Mouse (Mus musculus) cerebral cortex, adult 2 months (tissue): ENCODE data around the gene Kcnk16.

ENCODE experiments used
- WGBS: fragments of 180-500 bp; shearing (Covaris S2); methylation state at CpG from one replicate; pipeline ENCODE4 v1.1.7; 2018; 5-methylcytosine and 5-hydroxymethylcytosine counted together

Gene Kcnk16

DNA sequence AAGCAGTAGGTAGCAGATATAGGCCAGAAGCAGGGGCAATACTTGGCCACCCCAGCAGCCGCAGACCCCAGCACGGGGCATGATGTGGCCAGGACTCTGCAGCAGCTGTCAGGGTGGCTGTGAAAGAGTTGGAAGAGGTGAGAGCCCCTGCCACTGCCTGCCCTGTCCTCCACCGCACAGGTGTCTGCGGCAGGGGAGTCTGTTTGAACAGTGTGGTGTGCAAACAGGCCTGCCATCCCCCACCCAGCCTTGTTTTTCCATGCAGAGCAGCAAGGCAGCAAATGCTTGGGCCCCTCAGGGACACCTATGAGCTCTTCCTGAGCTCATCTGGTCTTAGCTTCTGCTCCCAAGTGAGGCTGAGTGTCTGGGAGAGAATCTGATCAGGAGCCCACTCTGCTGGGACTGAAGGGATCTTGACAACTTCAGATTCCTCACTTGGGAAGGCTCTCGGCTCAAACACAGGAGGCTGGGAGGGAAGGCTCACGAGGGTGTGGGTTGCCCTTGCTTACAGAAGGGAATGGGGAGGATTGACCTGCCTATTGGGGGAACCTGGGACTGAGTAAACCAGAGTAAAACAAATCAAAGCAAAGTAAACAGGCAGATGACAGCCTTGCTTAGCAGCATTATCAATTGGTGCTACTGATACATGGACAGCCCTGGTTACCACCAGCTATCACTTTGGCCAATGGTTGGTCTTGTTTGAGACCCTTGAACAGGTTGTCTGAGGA, at the start of gene Kcnk16:
Gene Kcnk16, minus strand, starts transcription at position 118 of the 728 bp plus-strand sequence.
- WGBS = 84% methylated on average over 6 of the region's 6 CpGs

DNA sequence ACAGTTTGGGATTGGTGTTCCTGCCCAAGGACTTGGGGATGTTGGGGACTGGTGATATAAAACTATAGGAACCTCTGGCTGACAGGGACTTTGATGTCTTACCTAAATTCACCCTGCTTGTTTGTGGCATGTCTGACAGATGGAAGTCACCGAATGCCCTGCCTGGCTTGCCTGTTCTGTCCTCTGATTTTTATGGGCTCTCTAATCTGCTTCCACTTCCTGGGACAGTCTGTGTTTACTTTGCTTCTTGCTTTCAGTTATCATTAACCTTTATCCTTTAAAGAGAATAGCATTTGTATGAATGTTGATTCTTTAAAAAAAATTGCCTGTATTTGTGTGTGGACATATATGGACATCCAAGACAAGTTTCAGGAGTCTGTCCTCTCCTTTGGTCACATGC, 46.1 kb upstream of the Kcnk16 start:
- WGBS = 81% methylated on average over 1 of the region's 1 CpGs

DNA sequence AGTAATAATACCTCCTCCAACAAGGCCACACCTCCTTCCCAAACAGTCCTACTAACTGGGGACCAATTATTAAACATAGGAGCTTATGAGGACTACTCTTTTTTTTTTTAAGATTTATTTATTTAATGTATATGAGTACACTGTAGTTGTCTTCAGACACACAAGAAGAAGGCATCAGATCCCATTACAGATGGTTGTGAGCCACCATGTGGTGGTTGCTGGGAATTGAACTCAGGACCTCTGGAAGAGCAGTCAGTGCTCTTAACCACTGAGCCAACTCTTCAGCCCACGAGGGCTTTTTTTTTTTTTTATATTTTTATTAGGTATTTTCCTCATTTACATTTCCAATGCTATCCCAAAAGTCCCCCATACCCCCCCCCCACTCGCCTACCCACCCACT, 36.1 kb upstream of the Kcnk16 start:
- WGBS = 80% methylated on average over 2 of the region's 2 CpGs

DNA sequence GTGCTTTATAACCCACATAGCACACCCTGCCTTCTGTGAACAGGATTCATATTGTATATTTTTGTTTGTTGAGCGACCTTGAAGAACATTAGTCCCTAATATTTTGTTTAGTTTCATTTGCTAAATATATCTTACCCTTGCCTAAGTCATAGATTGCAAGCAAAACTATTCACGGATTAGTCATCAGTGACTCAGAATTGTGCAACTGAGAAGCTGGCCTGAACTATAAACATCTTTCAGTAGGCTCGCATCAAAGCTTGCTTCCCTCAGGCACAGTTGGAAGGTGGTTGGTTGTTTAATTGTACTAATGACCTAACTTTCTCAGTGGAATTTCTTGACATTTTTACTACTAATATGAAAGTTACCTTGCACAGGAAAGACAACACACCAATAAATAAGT, 29.1 kb upstream of the Kcnk16 start:
- WGBS = 53% methylated on average over 3 of the region's 3 CpGs

DNA sequence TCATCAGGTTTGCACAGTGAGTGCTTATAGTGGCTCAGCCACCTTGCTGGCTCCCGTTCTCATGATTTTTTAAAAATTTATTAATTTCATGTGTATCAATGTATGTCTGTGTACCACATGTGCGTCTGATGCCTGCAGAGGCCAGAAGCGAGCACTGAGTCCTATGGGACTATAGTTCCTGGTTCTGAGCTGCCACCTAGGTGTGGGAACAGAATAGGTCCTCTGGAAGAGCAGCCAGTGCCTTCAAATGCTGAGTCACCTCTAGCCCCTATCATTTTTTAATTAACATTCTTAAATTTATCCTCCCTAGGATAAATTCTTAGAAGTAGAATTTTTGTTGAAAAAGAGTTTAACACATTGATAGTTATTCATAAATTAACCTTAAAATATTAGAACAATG, 28.6 kb upstream of the Kcnk16 start:
- 90% methylated on average over 3 of the region's 3 CpGs for WGBS

DNA sequence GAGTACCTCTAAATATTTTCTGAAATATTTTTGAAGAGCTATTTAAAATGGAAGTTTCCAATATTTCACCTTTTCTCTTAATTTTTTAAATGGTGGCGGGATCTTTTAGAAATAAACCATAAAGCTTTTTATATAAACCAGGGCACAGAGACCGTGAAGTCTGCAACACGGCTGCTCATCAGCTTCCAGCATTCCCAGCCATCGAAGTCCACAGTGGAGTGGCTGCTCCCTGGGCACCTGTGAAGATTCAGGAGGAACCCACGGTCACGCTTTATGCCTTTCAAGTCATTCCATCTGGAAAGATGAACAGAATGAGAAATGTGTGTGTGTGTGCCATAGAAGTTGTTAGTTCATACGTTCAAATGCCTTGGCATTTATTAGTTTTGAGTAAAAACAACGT, 25.9 kb upstream of the Kcnk16 start:
- WGBS = 17% methylated on average over 8 of the region's 8 CpGs

DNA sequence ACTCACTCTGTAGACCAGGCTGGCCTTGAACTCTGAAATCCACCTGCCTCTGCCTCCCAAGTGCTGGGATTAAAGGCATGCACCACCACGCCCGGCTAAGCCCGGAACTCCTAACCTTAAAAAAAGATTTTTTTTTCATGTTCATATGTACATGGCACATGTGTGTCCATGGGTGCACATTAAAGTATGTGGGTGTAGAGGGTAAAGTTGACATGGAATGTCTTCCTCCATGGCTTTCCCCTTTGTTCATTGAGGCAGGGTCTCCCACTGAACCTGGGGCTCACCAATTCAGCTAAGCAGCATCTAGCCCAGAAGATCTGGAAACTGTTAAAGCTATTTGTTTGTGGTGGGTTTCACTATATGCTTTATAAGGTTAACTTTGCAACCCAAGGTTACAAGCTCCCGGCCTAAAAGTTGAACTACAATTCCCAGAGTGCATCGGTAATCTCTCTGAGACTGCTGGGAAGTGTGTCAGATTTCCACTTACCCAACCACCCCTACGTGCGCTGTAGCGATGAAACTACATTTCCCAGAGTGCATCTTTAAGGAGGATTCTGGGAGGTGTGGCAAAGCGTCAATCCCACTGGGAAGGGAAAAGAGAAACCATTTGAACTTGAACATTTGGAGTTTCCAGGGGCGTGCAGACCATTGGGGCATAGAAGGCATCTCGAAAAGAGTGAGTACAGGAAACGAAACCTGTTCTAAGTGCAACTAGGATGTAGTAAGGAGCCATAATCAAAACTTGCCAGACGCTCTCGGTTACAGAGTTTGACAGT, 25.3 kb upstream of the Kcnk16 start, which contains the start of gene Nudt13:
Gene Nudt13, plus strand, starts transcription at position 581 of the 776 bp plus-strand sequence.
- WGBS = 22% methylated on average over 14 of the region's 14 CpGs

DNA sequence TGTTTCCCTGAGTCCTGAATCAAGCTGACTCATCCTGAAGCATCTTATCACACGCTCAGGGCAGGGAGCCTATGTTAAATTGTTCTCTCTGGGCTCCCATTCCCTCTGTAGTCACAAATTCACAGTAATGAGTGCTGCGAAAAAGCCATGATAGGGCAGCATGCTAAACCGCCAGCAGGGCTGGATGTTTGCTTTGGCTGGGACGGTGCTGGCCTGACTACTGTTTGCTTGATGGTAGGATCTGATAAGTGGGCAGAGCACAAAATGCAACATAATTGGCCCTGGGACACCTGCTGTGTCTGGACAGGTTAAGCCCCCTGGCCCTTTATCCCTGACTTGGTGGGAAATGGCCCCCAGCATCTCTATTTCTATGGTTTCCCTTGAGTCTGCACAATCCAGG, 22.4 kb upstream of the Kcnk16 start:
- WGBS = 79% methylated on average over 4 of the region's 4 CpGs

DNA sequence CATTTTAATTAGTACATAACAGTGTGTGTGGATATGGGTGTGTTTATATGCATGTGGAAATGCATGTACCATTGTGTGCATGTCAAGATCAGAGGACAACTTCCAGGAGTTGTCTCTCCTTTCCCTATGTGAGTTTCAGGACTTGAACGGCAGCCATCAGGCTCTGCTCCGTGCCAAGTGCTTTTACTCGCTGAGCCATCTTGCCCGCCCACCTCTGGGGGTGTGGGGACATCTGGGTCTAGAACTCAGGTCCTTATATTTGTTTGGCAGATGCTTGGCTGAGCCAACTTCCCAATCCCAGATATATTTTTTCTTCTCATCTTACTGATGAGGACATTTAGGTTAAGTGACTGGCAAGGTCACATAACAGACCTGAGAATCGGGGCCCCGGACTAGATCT, 578 bp downstream of the Kcnk16 start:
- 47% methylated on average over 6 of the region's 6 CpGs for WGBS

DNA sequence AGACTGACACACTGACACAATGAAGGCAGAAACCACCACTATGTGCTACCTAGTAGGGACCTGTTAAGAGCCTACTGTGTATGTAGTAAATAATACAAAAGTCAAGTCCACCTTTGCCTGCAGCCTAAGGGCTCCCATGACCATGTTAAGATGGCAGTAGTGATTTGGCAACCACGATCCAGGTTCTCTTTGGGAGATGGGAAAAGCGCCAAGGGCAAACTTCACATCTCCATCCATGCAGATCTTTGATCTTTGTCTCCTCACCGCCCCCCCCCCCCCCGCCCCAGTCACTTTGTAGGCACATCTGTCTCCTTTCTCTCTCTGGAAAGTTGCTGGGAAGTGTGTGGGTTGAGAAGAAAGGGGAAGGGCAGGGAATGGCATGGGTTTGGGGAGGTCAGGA, 6.7 kb downstream of the Kcnk16 start:
- 66% methylated on average over 4 of the region's 4 CpGs for WGBS

DNA sequence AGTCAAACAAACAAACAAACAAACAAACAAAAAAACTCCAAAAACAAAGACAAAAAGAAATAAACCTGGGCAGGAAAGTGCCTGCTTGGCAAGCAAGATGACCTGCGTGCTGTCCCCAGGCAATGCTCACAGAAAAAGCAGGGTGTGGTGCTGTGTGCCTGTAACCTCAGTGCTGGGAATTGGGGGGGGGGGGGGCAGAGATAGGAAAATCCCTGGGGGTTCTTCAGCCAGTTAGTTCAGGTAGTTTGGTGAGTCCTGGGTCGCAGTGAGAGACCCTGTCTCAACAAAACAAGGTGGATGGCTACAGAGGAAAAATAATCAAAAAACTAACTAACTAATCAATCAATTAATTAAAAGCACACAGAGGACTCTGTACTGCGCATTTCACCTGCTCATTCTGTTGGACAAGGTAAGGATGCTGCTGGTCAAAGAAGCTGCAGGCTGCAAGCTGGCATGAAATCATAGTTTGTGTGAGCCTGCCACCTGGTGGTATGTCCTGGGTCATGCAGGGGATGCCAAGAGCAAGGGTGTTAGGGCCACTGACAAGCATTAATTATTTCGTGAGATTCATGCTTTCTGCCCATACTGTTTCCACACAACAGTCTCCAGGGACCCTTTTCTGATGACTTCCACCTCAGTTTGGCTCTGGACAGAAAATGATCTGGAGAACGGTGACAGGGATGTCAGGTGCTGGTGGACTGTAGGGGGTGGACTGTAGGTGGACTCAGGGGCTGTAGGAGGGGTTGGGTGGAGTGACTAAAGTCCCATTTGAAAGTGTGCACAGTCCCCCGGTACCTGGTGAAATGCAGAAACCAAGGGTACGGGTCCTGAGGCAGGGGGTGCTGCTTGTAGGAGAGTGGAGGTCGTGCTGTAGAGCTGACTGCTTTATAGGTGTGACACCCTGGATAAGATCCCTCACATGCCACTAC, 10.6 kb downstream of the Kcnk16 start:
- 53% methylated on average over 8 of the region's 8 CpGs for WGBS

DNA sequence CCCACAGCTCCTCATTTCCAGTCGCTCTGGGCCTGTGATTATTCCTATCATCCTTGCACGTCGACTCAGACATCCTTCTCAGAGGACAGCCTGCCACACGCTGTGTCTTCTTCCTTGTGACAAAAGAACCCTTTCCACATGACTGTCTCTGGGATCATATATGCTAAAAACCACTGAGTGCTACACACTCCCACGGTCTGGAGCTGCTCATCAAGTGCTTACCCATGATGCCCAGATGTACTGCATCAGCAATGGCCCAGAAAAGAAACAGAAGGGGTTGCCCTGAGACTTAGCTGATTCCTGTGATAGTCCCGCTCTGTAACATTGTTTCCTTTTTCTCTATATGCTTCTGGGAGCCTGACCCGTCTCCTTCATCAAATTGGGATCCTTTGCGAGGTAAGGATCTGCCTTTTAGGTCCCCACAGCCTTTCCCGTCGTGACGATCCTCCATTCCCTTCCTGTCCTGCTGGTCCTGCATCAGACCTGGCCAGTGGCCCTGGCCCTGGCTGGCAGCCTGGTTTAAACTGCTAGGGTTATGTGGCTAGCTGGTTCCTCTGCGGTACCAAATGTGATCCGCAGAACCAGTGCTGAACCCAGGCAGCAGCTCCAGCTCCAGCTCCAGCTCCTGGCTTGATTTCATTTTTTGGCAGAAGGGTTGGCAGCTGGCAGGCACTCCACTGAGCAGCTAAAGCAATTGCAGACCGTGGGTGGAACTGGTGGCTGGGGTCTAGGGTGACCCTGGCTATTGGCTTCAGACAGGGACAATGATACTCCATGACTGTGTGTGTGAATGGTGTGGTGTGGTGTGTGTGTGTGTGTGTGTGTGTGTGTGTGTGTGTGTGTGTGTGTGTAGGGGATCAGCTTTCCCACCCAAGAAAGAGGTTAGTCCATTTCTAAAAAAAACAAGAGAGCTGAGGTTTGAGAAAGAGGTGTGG, 18.5 kb downstream of the Kcnk16 start:
- 51% methylated on average over 14 of the region's 14 CpGs for WGBS

DNA sequence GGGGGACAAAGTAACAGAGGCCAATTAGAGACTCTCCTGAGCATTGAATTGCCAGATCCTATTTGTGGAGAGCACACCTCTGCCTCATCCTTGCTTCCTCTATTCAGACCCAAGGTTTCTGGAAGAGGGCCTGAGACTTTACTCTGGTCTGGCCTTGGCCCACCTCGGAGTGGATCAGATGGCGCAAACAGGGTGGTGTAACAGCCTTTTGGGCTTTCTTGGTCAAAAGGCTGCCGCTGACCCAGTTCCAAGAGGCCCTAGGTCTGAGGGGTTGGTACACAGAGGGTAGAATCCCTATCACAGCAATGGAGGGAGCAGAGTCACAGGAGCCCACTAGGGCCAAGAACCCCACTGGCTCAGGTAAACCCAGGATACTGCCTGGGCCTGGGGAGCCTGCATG, 21.0 kb downstream of the Kcnk16 start:
- 95% methylated on average over 3 of the region's 3 CpGs for WGBS

DNA sequence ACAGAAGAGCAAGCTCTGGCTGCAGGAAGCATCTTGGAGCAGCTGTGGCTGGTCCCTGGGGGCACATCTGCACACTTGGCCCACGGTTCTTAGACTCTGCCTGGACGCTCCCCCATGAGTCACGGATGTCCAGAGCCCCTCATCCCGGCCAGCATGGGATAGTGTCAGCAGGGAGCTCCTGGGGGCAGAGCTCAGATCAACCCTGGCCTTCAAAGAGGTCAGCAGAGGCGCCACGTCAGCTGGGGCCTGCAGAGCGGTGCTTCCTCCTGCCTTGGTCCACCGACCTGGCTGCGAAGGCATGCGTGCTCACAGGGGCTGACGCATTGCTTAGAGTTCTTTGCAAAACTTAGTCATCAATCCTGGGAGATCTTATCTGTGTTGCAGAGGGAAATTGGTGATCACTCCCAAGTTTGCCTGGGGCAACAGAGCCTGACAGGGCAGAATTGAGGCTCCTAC, 22.2 kb downstream of the Kcnk16 start:
- 88% methylated on average over 11 of the region's 11 CpGs for WGBS

DNA sequence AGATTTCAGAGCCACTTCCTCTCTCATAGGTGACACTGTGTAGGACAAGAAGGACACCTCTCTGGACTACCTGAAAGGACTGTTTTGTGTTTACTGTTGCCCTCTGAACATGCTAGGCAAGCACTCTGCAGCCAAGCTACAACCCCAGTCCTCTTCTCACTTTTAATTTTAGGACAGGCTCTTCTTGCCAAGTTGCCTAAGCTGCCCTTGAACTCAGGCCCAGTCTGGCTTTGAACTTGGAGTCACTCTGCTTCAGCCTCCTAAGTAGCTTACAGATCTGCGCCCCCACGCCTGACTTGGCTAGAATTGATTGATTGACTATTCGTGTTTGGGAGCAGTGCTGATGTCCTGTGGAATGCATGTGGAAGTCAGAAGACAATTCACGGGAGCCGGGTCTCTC, 23.1 kb downstream of the Kcnk16 start:
- 92% methylated on average over 5 of the region's 5 CpGs for WGBS

DNA sequence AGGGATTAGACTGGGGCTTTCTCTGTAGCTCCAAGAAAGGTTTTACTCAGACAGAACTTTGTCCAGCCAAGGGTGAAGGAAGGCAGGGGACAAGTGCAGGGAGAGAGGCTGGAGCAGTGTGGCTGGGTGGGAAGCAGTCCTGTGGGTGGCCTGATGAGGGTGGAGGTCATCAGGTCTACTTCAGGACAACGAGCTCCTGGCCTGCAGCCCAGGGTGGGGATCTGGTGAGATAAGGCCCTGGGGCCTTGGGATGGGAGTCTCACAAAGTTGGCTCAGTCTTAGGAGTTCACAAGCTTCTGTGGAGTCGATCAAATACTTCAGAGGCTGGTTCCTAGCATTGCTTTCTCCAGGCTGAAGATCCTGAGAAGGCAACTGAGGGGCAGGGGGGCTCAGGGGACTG, 23.7 kb downstream of the Kcnk16 start:
- 75% methylated on average over 2 of the region's 2 CpGs for WGBS

DNA sequence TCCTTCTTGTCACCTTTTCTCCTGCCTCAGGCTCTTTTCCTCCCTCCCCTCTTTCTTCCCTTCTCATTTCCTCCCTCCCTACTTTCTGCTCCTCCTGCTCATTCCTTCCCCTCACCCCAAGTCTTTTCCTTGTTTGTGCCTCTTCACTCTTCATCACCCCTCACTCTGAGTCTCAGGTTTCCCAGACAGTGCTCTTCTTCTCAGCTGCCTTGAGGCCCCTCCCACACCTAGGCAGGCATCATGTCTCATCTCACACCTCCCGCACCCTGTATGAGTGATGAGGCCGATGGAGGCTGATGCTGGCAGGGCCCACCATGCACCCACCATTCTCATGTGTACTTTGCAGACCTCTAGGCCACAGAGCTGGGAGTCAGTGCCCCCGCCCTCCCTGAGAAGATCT, 25.8 kb downstream of the Kcnk16 start:
- 72% methylated on average over 3 of the region's 3 CpGs for WGBS

DNA sequence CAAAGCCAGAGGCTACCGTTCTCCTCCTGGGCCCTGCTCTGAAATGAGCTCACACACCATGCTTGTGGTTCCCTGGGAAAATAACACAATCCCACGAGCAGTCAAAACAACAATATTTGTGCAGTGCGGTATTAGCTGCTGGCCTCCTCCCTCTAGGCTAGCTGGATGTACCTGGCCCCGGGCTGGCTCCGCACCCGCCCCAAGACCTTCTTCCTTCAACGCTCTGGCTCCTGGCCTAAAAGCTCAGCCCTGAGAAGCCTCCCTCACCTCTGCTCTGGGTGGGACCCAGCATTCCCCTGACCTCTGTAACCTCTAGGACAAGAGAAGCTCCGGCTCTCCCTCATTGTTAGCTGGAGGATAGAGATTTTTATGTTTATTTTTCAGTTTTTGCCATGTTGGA, 26.5 kb downstream of the Kcnk16 start:
- WGBS = 87% methylated on average over 8 of the region's 8 CpGs

DNA sequence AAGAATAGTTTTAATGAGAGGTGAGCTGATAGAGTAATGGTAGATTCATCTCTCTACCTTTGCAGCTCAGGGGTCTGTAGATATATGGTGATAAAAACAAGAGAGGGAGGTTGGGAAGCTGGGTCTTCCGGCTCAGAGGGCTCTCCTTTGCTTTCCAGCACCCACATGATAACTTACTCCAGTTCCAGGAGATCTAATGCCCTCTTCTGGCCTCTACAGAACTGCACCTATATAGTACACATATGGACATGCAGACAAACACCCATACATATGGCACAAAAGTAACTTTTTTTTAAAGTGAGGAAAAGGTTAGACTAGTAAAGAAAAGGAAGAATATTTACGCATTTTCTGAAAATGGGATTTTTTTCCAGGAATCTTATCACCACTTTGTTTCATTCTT, 34.6 kb downstream of the Kcnk16 start:
- WGBS = 96% methylated on average over 2 of the region's 2 CpGs

DNA sequence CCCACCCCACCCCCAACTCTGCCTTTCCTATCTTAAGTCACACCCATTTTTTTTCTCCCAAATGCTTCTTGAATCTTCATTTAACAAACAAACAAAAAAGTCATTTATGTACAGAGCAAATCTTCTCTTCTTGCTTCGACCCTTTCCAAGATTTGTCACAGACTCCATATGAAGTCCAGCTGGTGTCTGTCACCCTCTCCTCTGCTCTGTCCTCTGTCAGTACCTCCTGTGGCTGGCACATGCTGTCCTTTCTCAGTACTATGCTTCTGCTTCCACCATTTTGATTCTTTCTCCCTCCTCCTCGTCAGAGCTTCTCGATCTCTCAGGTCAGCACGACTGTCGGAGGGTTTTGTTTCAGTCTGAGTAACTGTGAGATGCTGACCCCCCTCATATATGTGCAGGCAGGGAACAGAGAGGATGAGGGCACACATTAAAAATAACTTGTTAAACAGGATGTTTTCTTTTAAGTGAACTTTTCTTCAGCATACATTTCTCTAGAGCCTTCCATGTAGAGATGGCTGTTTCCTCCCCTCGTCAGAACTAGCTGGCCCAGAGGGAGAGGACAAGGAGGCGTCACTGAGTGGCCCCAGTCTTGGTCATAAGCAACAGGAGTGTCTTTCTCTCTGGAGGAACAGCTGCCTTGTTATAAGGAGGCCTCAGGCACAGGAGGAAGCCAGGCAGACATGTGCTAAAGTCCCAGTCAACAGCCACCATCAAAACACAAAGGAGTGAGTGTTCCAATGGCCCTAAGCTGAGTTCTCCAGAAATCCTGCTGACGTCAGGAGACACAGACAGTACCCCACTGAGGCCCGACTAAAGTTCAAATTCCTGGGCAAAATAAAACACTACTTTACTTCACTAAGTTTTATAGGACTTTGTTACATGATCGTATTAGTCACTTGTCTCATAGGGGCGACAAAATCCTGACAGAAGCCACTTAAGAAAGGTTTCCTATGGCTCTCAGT, 35.7 kb downstream of the Kcnk16 start:
- WGBS = 79% methylated on average over 11 of the region's 11 CpGs
